Mouse (Mus musculus) midbrain, embryonic 14.5 days (tissue): ENCODE data around the gene Lbr. TPM values are rescaled to one million over a fixed set of nuclear protein-coding genes. Genes with fewer than 3 reads are reported as not detected.

Experiments
- ATAC-seq: fragments of 200-750 bp; cut with Nextera tagmentation; 2 replicates; pipeline ENCODE4 v1.8.0; 2017; ENCODE audit warnings: moderate number of reproducible peaks, moderate library complexity; ENCODE audit not compliant: low FRiP score, low TSS enrichment
- DNase-seq: peaks from one replicate; pipeline ENCODE4 v3.0.0-alpha.2; 2015
- H3K27ac ChIP-seq: fragments of 300-500 bp; sonication (generic); replicated peaks from 2 replicates; pipeline ENCODE4 v1.5.1; 2014; ENCODE audit warnings: mild to moderate bottlenecking, low read depth, low read length, moderate library complexity
- H3K27me3 ChIP-seq: fragments of 300-500 bp; sonication (generic); 2 replicates; pipeline ENCODE4 v1.6.1; 2014; ENCODE audit warnings: low read length, control low read depth, mixed read lengths; ENCODE audit not compliant: control insufficient read depth, insufficient read depth
- H3K36me3 ChIP-seq: fragments of 300-500 bp; sonication (generic); 2 replicates; pipeline ENCODE4 v1.6.1; 2014; ENCODE audit warnings: low read length, control low read depth; ENCODE audit not compliant: control insufficient read depth, insufficient read depth
- H3K4me1 ChIP-seq: fragments of 300-500 bp; sonication (generic); 2 replicates; pipeline ENCODE4 v1.6.1; 2014; ENCODE audit warnings: mild to moderate bottlenecking, antibody characterized with exemption, low read length, control low read depth; ENCODE audit not compliant: control insufficient read depth, insufficient read depth
- H3K4me2 ChIP-seq: fragments of 300-500 bp; sonication (generic); 2 replicates; pipeline ENCODE4 v1.6.1; 2014; ENCODE audit warnings: mild to moderate bottlenecking, low read length, moderate library complexity
- H3K4me3 ChIP-seq: fragments of 300-500 bp; sonication (generic); replicated peaks from 2 replicates; pipeline ENCODE4 v1.5.1; 2014; ENCODE audit warnings: low read depth, low read length
- H3K9ac ChIP-seq: fragments of 300-500 bp; sonication (generic); replicated peaks from 2 replicates; pipeline ENCODE4 v1.6.1; 2014; ENCODE audit warnings: mild to moderate bottlenecking, low read length, moderate library complexity
- H3K9me3 ChIP-seq: fragments of 300-500 bp; sonication (generic); 2 replicates; pipeline ENCODE4 v1.6.1; 2016; ENCODE audit warnings: low read length, control low read depth, mixed read lengths; ENCODE audit not compliant: control insufficient read depth
- WGBS: fragments of 180-500 bp; shearing (Covaris S2); extraction: QIAGEN DNeasy Blood & Tissue Kit; methylation state at CpG from one replicate; pipeline ENCODE4 v1.1.7; 2014; 5-methylcytosine and 5-hydroxymethylcytosine counted together
- polyA plus RNA-seq: library from polyadenylated mRNA; unstranded; fragments of >200 nt; fragmentation: Nextera tagmentation; extraction: Ambion mirVana; gene quantifications from 2 replicates; pipeline ENCODE4 v1.2.1, GENCODE M21; 2014

The Lbr gene
- polyA plus RNA-seq, 1 experiment from 2014 or later: 43.3 TPM

GRCm38 (mm10) chr1:181861181-181861902 is 18.5 kb upstream of the Lbr start:
- H3K9ac ChIP-seq: no peak overlapping the region
- ATAC-seq (no peak), DNase-seq (no peak)
- WGBS: 76% methylated on average over 2 of the region's 2 CpGs
- H3K36me3 ChIP-seq: no peaks in the 10 kb centered on the region
- no peaks in the 10 kb centered on the region for H3K9me3 ChIP-seq
- no peak overlapping the region for H3K27ac ChIP-seq
- no peaks in the 10 kb centered on the region for H3K4me1 ChIP-seq
- no peak overlapping the region for H3K4me2 ChIP-seq
- no peak overlapping the region for H3K4me3 ChIP-seq
- no peaks in the 10 kb centered on the region for H3K27me3 ChIP-seq

GRCm38 (mm10) chr1:181860659-181861058 is 17.8 kb upstream of the Lbr start:
- WGBS: 55% methylated on average over 5 of the region's 5 CpGs
- Histone ChIP-seq H3K4me3 (no peak overlapping the region), H3K27me3 (no peaks in the 10 kb centered on the region), H3K9ac (no peak overlapping the region), H3K36me3 (no peaks in the 10 kb centered on the region), H3K4me1 (no peaks in the 10 kb centered on the region), H3K27ac (no peak overlapping the region), H3K4me2 (no peak overlapping the region), H3K9me3 (no peaks in the 10 kb centered on the region)
- ATAC-seq: no peak
- peak; percentile 21 for DNase-seq

- Histone ChIP-seq H3K9ac (no peak overlapping the region), H3K4me2 (no peak overlapping the region), H3K27ac (no peak overlapping the region), H3K27me3 (no peaks in the 10 kb centered on the region), H3K36me3 (no peaks in the 10 kb centered on the region), H3K4me1 (no peaks in the 10 kb centered on the region), H3K9me3 (no peaks in the 10 kb centered on the region), H3K4me3 (no peak overlapping the region)
- WGBS: 86% methylated on average over 2 of the region's 2 CpGs
- no peak for DNase-seq
- no peak for ATAC-seq
Measured at GRCm38 (mm10) chr1:181856329-181856728, 13.5 kb upstream of the Lbr start.

GRCm38 (mm10) chr1:181854829-181855228 is 12.0 kb upstream of the Lbr start:
- DNase-seq: no peak
- H3K27ac ChIP-seq: no peak overlapping the region
- no peak overlapping the region for H3K4me3 ChIP-seq
- 96% methylated on average over 2 of the region's 2 CpGs for WGBS
- no peaks in the 10 kb centered on the region for H3K9me3 ChIP-seq
- H3K27me3 ChIP-seq: no peaks in the 10 kb centered on the region
- ATAC-seq: no peak
- no peak overlapping the region for H3K4me2 ChIP-seq
- no peak overlapping the region for H3K9ac ChIP-seq
- H3K4me1 ChIP-seq: no peaks in the 10 kb centered on the region
- no peaks in the 10 kb centered on the region for H3K36me3 ChIP-seq

GRCm38 (mm10) chr1:181853081-181853736 is 10.4 kb upstream of the Lbr start:
- Histone ChIP-seq H3K36me3 (no peaks in the 10 kb centered on the region), H3K4me3 (no peak overlapping the region), H3K27me3 (no peaks in the 10 kb centered on the region), H3K9ac (no peak overlapping the region), H3K27ac (no peak overlapping the region), H3K9me3 (no peaks in the 10 kb centered on the region), H3K4me1 (no peaks in the 10 kb centered on the region), H3K4me2 (peak overlapping the region; percentile 28)
- DNase-seq (no peak), ATAC-seq (no peak)
- WGBS: 13% methylated on average over 21 of the region's 21 CpGs

- H3K4me2 ChIP-seq: no peak overlapping the region
- WGBS: 54% methylated on average over 13 of the region's 13 CpGs
- no peak overlapping the region for H3K9ac ChIP-seq
- H3K36me3 ChIP-seq: no peaks in the 10 kb centered on the region
- H3K27ac ChIP-seq: no peak overlapping the region
- no peaks in the 10 kb centered on the region for H3K27me3 ChIP-seq
- no peaks in the 10 kb centered on the region for H3K4me1 ChIP-seq
- no peaks in the 10 kb centered on the region for H3K9me3 ChIP-seq
- DNase-seq (no peak), ATAC-seq (no peak)
- no peak overlapping the region for H3K4me3 ChIP-seq
Measured at GRCm38 (mm10) chr1:181852466-181852865, 9.6 kb upstream of the Lbr start.

- no peaks in the 10 kb centered on the region for H3K27me3 ChIP-seq
- ATAC-seq (no peak), DNase-seq (no peak)
- WGBS: 89% methylated on average over 12 of the region's 12 CpGs
- H3K9me3 ChIP-seq: no peaks in the 10 kb centered on the region
- H3K9ac ChIP-seq: no peak overlapping the region
- no peaks in the 10 kb centered on the region for H3K4me1 ChIP-seq
- H3K27ac ChIP-seq: no peak overlapping the region
- no peak overlapping the region for H3K4me3 ChIP-seq
- H3K36me3 ChIP-seq: no peaks in the 10 kb centered on the region
- H3K4me2 ChIP-seq: no peak overlapping the region
Measured at GRCm38 (mm10) chr1:181851521-181852310, 8.9 kb upstream of the Lbr start.

GRCm38 (mm10) chr1:181850441-181850840 is 7.6 kb upstream of the Lbr start:
- no peak overlapping the region for H3K9ac ChIP-seq
- H3K4me3 ChIP-seq: no peak overlapping the region
- ATAC-seq (no peak), DNase-seq (no peak)
- no peak overlapping the region for H3K27ac ChIP-seq
- H3K4me2 ChIP-seq: no peak overlapping the region
- no peaks in the 10 kb centered on the region for H3K27me3 ChIP-seq
- 85% methylated on average over 4 of the region's 4 CpGs for WGBS
- H3K4me1 ChIP-seq: no peaks in the 10 kb centered on the region
- H3K36me3 ChIP-seq: no peaks in the 10 kb centered on the region
- no peaks in the 10 kb centered on the region for H3K9me3 ChIP-seq
